Mouse (Mus musculus) liver, postnatal 0 days (tissue): ENCODE results near the gene Trim2.

Experiments
- CTCF ChIP-seq: sonication (generic); IDR thresholded peaks from 2 replicates; pipeline ENCODE4 v1.5.1; 2016; ENCODE audit warnings: antibody characterized with exemption, low read depth
- EP300 ChIP-seq: IDR thresholded peaks from 2 replicates; pipeline ENCODE4 v1.6.1; 2016; ENCODE audit warnings: antibody characterized with exemption, low read depth, mild to moderate bottlenecking

DNA sequence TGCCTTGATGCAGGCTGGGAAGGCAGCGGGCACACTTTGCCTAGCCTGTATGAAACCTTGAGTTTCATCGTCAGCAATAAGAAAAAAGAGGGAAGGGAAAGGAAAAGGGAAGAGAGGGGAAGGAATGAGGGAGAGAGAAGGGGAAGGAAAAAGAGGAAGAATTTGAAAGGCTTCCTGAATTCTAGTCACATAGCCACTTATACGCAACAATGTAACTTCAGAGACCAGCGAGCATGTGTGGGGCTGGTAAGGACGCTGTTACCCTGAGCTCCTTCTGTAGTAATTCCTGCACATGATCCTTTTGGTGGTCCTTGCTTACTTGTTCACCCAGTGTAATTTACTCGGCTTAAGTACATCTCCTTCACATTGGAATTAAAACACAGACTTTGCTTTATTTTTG lies 137.7 kb downstream of the Trim2 start:
- no peak for TF ChIP-seq CTCF
- no peak for TF ChIP-seq EP300
